Mouse (Mus musculus) forebrain, embryonic 15.5 days (tissue): Measurements from ENCODE around the gene Gm826. TPM values are rescaled to one million over a fixed set of nuclear protein-coding genes. Genes with fewer than 3 reads are reported as not detected.

Experiments
- ATAC-seq: fragments of 200-750 bp; cut with Nextera tagmentation; replicated peaks from 2 replicates; pipeline ENCODE4 v1.8.0; 2017; ENCODE audit warnings: mild to moderate bottlenecking, moderate TSS enrichment, moderate library complexity
- H3K27ac ChIP-seq: fragments of 300-500 bp; sonication (generic); replicated peaks from 2 replicates; pipeline ENCODE4 v1.5.1; 2015; ENCODE audit warnings: mild to moderate bottlenecking, inconsistent platforms
- H3K27me3 ChIP-seq: fragments of 300-500 bp; sonication (generic); 2 replicates; pipeline ENCODE4 v1.6.1; 2015; ENCODE audit warnings: inconsistent platforms
- H3K36me3 ChIP-seq: fragments of 300-500 bp; sonication (generic); 2 replicates; pipeline ENCODE4 v1.6.1; 2015; ENCODE audit warnings: mild to moderate bottlenecking, inconsistent platforms
- H3K4me1 ChIP-seq: fragments of 300-500 bp; sonication (generic); 2 replicates; pipeline ENCODE4 v1.6.1; 2015; ENCODE audit warnings: inconsistent platforms
- H3K4me2 ChIP-seq: fragments of 300-500 bp; sonication (generic); replicated peaks from 2 replicates; pipeline ENCODE4 v1.6.1; 2015; ENCODE audit warnings: mild to moderate bottlenecking, inconsistent platforms
- H3K4me3 ChIP-seq: fragments of 300-500 bp; sonication (generic); 2 replicates; pipeline ENCODE4 v1.5.1; 2015; ENCODE audit warnings: mild to moderate bottlenecking, inconsistent platforms
- H3K9ac ChIP-seq: fragments of 300-500 bp; sonication (generic); replicated peaks from 2 replicates; pipeline ENCODE4 v1.6.1; 2015; ENCODE audit warnings: mild to moderate bottlenecking, inconsistent platforms
- H3K9me3 ChIP-seq: fragments of 300-500 bp; sonication (generic); 2 replicates; pipeline ENCODE4 v1.6.1; 2016; ENCODE audit warnings: inconsistent platforms
- WGBS: fragments of 180-500 bp; shearing (Covaris S2); methylation state at CpG from one replicate; pipeline ENCODE4 v1.1.7; 2015; ENCODE audit warnings: mixed read lengths; 5-methylcytosine and 5-hydroxymethylcytosine counted together
- polyA plus RNA-seq: library from polyadenylated mRNA; unstranded; fragments of >200 nt; fragmentation: Nextera tagmentation; extraction: Ambion mirVana; gene quantifications from 2 replicates; pipeline ENCODE4 v1.2.1, GENCODE M21; 2015

Gene Gm826
- polyA plus RNA-seq = 0.24 TPM in 2 replicates

- H3K36me3 ChIP-seq = no peaks in the 10 kb centered on the region
- no peaks in the 10 kb centered on the region for H3K9me3 ChIP-seq
- no peak within 1 kb of the TSS for H3K27ac ChIP-seq
- H3K27me3 ChIP-seq = no peaks in the 10 kb centered on the region
- ATAC-seq = no peak
- peaks cover 7% of the 10 kb centered on the region; the same call in 1 of the 2 replicates for H3K4me1 ChIP-seq
- H3K4me3 ChIP-seq = no peak within 1 kb of the TSS
- no peak within 1 kb of the TSS for H3K9ac ChIP-seq
- no peak within 1 kb of the TSS for H3K4me2 ChIP-seq
- 34% methylated on average over 4 of the region's 4 CpGs for WGBS
These were observed at the start of gene Gm826 for GRCm38 (mm10) chr2:160334111-160334661. Gene Gm826, minus strand, starts transcription at chr2:160334162.

- H3K4me3 ChIP-seq = no peak overlapping the region
- no peaks in the 10 kb centered on the region for H3K36me3 ChIP-seq
- H3K4me1 ChIP-seq = peaks cover 3% of the 10 kb centered on the region
- H3K27me3 ChIP-seq = no peaks in the 10 kb centered on the region
- no peaks in the 10 kb centered on the region for H3K9me3 ChIP-seq
- no peak overlapping the region for H3K9ac ChIP-seq
- no peak overlapping the region for H3K27ac ChIP-seq
- no peak for ATAC-seq
- WGBS = 66% methylated on average over 3 of the region's 3 CpGs
- no peak overlapping the region for H3K4me2 ChIP-seq
These were observed 49.5 kb upstream of the Gm826 start for GRCm38 (mm10) chr2:160383418-160383817.

- 49% methylated on average over 4 of the region's 4 CpGs for WGBS
- H3K27ac ChIP-seq = no peak overlapping the region
- peaks cover 13% of the 10 kb centered on the region for H3K27me3 ChIP-seq
- no peak overlapping the region for H3K4me3 ChIP-seq
- no peak for ATAC-seq
- H3K36me3 ChIP-seq = no peaks in the 10 kb centered on the region
- no peak overlapping the region for H3K9ac ChIP-seq
- 0 out of 2 replicates have a peak, but pooled peaks cover 2% of the 10 kb centered on the region for H3K4me1 ChIP-seq
- H3K9me3 ChIP-seq = no peaks in the 10 kb centered on the region
- H3K4me2 ChIP-seq = no peak overlapping the region
These were observed 44.3 kb upstream of the Gm826 start for GRCm38 (mm10) chr2:160378271-160378670.

- H3K4me2 ChIP-seq = no peak overlapping the region
- peaks cover 32% of the 10 kb centered on the region for H3K27me3 ChIP-seq
- H3K4me3 ChIP-seq = no peak overlapping the region
- 37% methylated on average over 5 of the region's 5 CpGs for WGBS
- no peak for ATAC-seq
- 0 out of 2 replicates have a peak, but pooled peaks cover 2% of the 10 kb centered on the region for H3K4me1 ChIP-seq
- no peak overlapping the region for H3K9ac ChIP-seq
- H3K27ac ChIP-seq = no peak overlapping the region
- H3K36me3 ChIP-seq = no peaks in the 10 kb centered on the region
- H3K9me3 ChIP-seq = no peaks in the 10 kb centered on the region
These were observed 42.3 kb upstream of the Gm826 start for GRCm38 (mm10) chr2:160376236-160376635.

GRCm38 (mm10) chr2:160369653-160370420, 35.9 kb upstream of the Gm826 start:
- no peaks in the 10 kb centered on the region for H3K36me3 ChIP-seq
- peaks cover 67% of the 10 kb centered on the region for H3K27me3 ChIP-seq
- H3K4me2 ChIP-seq = peak overlapping the region; percentile 92; the same call in 1 of the 2 replicates

GRCm38 (mm10) chr2:160368422-160369357, 34.7 kb upstream of the Gm826 start:
- peaks cover 50% of the 10 kb centered on the region for H3K4me1 ChIP-seq

More at GRCm38 (mm10) chr2:160369653-160370420, 35.9 kb upstream of the Gm826 start:
- Histone ChIP-seq H3K9me3 (no peaks in the 10 kb centered on the region), H3K4me1 (peaks cover 42% of the 10 kb centered on the region), H3K9ac (no peak overlapping the region), H3K4me3 (no peak overlapping the region), H3K27ac (no peak overlapping the region)
- 3% methylated on average over 25 of the region's 25 CpGs for WGBS
- no peak for ATAC-seq

GRCm38 (mm10) chr2:160367448-160368208, 33.7 kb upstream of the Gm826 start:
- peak; percentile 66 for ATAC-seq
- H3K4me1 ChIP-seq = peaks cover 50% of the 10 kb centered on the region
- under 1% methylated on average over 45 of the region's 45 CpGs for WGBS

More at GRCm38 (mm10) chr2:160368422-160369357, 34.7 kb upstream of the Gm826 start:
- peaks cover 64% of the 10 kb centered on the region for H3K27me3 ChIP-seq
- H3K9me3 ChIP-seq = no peaks in the 10 kb centered on the region
- under 1% methylated on average over 52 of the region's 52 CpGs for WGBS
- 0 out of 2 replicates have a peak overlapping the region, but pooled peaks have one; percentile 2 for H3K9ac ChIP-seq
- no peak for ATAC-seq
- H3K36me3 ChIP-seq = no peaks in the 10 kb centered on the region
- peak overlapping the region; percentile 71 for H3K4me3 ChIP-seq
- no peak overlapping the region for H3K27ac ChIP-seq
- peak overlapping the region; percentile 92 for H3K4me2 ChIP-seq

GRCm38 (mm10) chr2:160366980-160367338, 33.0 kb upstream of the Gm826 start, which contains the start of gene Mafb:
Gene Mafb, minus strand, starts transcription at chr2:160367065.
- Histone ChIP-seq H3K9me3 (no peaks in the 10 kb centered on the region), H3K4me1 (peaks cover 50% of the 10 kb centered on the region), H3K27ac (peak within 1 kb of the TSS; percentile 92), H3K36me3 (no peaks in the 10 kb centered on the region), H3K27me3 (peaks cover 66% of the 10 kb centered on the region), H3K4me2 (peak within 1 kb of the TSS; percentile 92), H3K4me3 (peak within 1 kb of the TSS; percentile 71), H3K9ac (peak within 1 kb of the TSS; percentile 84)
- ATAC-seq = peak; percentile 93
- under 1% methylated on average over 34 of the region's 37 CpGs for WGBS

More at GRCm38 (mm10) chr2:160367448-160368208, 33.7 kb upstream of the Gm826 start:
- Histone ChIP-seq H3K27ac (peak overlapping the region; percentile 92), H3K27me3 (peaks cover 66% of the 10 kb centered on the region), H3K36me3 (no peaks in the 10 kb centered on the region), H3K9ac (peak overlapping the region; percentile 84), H3K9me3 (no peaks in the 10 kb centered on the region), H3K4me2 (peak overlapping the region; percentile 92), H3K4me3 (peak overlapping the region; percentile 71)

GRCm38 (mm10) chr2:160366111-160366979, 32.4 kb upstream of the Gm826 start:
- peak overlapping the region; percentile 92 for H3K4me2 ChIP-seq
- WGBS = under 1% methylated on average over 92 of the region's 95 CpGs
- H3K27ac ChIP-seq = peak overlapping the region; percentile 92
- H3K4me3 ChIP-seq = peak overlapping the region; percentile 71
- peak; percentile 6; the same call in 1 of the 2 replicates for ATAC-seq
- peak overlapping the region; percentile 84 for H3K9ac ChIP-seq
- H3K27me3 ChIP-seq = peaks cover 66% of the 10 kb centered on the region
- no peaks in the 10 kb centered on the region for H3K9me3 ChIP-seq
- H3K4me1 ChIP-seq = peaks cover 50% of the 10 kb centered on the region
- no peaks in the 10 kb centered on the region for H3K36me3 ChIP-seq

- H3K9ac ChIP-seq = peak overlapping the region; percentile 84
- peak overlapping the region; percentile 92 for H3K4me2 ChIP-seq
- H3K27me3 ChIP-seq = peaks cover 66% of the 10 kb centered on the region
- WGBS = under 1% methylated on average over 50 of the region's 50 CpGs
- H3K4me1 ChIP-seq = peaks cover 48% of the 10 kb centered on the region
- no peak overlapping the region for H3K27ac ChIP-seq
- no peak for ATAC-seq
- H3K4me3 ChIP-seq = peak overlapping the region; percentile 71
- H3K36me3 ChIP-seq = no peaks in the 10 kb centered on the region
- H3K9me3 ChIP-seq = no peaks in the 10 kb centered on the region
These were observed 31.3 kb upstream of the Gm826 start for GRCm38 (mm10) chr2:160365107-160365911.
